Mouse (Mus musculus): Measurements from ENCODE around the gene C2cd4a.

C2cd4a gene

GRCm38 (mm10) chr9:67787671-67788070 lies 44.5 kb downstream of the C2cd4a start:
- DNase-seq (ENCODE audit: low spot score): no peak

GRCm38 (mm10) chr9:67786311-67786710 lies 45.8 kb downstream of the C2cd4a start:
- no peak for DNase-seq (ENCODE audit: low spot score)

GRCm38 (mm10) chr9:67783925-67784324 lies 48.2 kb downstream of the C2cd4a start:
- peak; percentile 36 for DNase-seq (ENCODE audit: low spot score)

GRCm38 (mm10) chr9:67783464-67783863 lies 48.7 kb downstream of the C2cd4a start:
- no peak for DNase-seq (ENCODE audit: low spot score)

- peak; percentile 32 for DNase-seq (ENCODE audit: low spot score)
Measured at GRCm38 (mm10) chr9:67782786-67783185, 49.3 kb downstream of the C2cd4a start.

Data from retina, embryonic 14.5 days (tissue).